Mouse (Mus musculus): ENCODE measurements around the gene Klkb1. TPM values are rescaled to one million over a fixed set of nuclear protein-coding genes. Genes with fewer than 3 reads are reported as not detected.

The Klkb1 gene
- polyA plus RNA-seq, 1 experiment from 2014 or later = not detected

DNA sequence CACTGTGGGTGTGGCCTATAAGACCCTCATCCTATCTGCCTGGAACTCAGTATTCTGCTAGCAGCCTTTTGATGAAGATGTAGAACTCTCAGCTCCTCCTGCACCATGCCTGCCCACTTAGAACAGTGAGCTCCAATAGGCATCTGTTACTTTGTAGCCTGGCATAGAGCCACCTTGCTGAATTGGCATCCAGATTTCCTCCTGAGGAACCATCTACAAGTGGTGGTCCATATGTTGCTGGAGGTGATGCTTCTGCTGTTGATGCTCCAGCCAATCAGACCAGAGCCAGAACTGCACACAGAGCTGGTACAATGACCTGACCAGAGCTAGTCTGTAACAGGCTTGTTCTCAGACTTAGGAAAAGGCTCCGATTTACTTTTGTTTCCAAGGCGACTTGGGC is 2.9 kb downstream of the Klkb1 start:
- H3K9me3 ChIP-seq (replicated peaks; ENCODE audit: control insufficient read depth, low read length) = no peaks in the 10 kb centered on the region
- H3K4me3 ChIP-seq (ENCODE audit: low read depth, low read length) = no peak overlapping the region
- WGBS (ENCODE audit: insufficient replicate concordance) = 84% methylated on average over 2 of the region's 2 CpGs
- ATAC-seq (replicated peaks; ENCODE audit: insufficient number of reproducible peaks, low FRiP score, low TSS enrichment) = no peak
- no peaks in the 10 kb centered on the region for H3K36me3 ChIP-seq (ENCODE audit: control insufficient read depth, insufficient read depth, low read length)
- H3K27ac ChIP-seq (ENCODE audit: low read depth, low read length) = no peak overlapping the region
- H3K27me3 ChIP-seq (ENCODE audit: control insufficient read depth, insufficient read depth, low read length) = no peaks in the 10 kb centered on the region
- no peaks in the 10 kb centered on the region for H3K4me1 ChIP-seq (ENCODE audit: control insufficient read depth, insufficient read depth, low read length)
- H3K9ac ChIP-seq (ENCODE audit: low read depth, low read length) = no peak overlapping the region
- no peak overlapping the region for H3K4me2 ChIP-seq

DNA sequence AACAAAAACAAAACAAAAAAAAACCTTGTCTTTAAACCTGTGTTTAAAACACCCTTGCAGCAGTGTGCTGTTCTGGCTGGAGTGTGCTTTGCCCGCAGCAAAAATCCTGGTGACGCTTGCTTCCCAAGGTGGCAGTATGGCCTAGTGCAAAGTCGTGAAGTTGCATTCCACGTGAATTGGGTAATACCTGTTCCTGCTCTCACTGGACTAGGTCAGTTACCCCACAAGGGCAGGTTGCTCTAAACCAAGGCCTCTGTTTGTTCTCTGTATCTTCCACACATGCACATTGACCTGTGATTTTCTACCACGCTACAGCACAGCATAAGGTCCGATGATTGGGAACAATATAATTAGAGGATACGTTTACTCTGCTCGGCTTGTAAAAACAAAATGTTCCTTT is 13.0 kb downstream of the Klkb1 start:
- no peak for ATAC-seq (replicated peaks; ENCODE audit: insufficient number of reproducible peaks, low FRiP score, low TSS enrichment)
- WGBS (ENCODE audit: insufficient replicate concordance) = 82% methylated on average over 8 of the region's 8 CpGs

DNA sequence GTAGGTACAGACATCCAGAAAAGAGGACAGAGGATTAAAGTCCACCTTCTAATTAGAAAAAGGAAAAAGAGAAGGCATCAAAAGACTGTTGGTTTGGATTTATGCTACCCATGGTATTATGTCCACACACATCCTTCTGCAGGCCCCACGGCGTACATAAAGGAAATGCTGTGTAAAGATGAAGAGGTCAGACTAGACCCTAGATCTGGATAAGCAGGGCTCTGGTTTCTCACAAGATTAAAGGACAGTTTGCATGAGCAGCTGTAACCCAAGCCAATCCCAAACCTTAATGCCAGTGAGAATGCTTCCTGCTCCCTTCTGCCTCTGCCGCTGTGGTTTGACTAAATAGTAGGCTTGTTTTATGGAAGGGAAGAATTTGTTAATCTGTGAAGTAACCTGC is 17.2 kb downstream of the Klkb1 start:
- Histone ChIP-seq H3K9ac (ENCODE audit: low read depth, low read length) (no peak overlapping the region), H3K36me3 (ENCODE audit: control insufficient read depth, insufficient read depth, low read length) (no peaks in the 10 kb centered on the region), H3K27ac (ENCODE audit: low read depth, low read length) (no peak overlapping the region), H3K4me1 (ENCODE audit: control insufficient read depth, insufficient read depth, low read length) (no peaks in the 10 kb centered on the region), H3K27me3 (ENCODE audit: control insufficient read depth, insufficient read depth, low read length) (no peaks in the 10 kb centered on the region), H3K9me3 (replicated peaks; ENCODE audit: control insufficient read depth, low read length) (no peaks in the 10 kb centered on the region), H3K4me3 (ENCODE audit: low read depth, low read length) (no peak overlapping the region), H3K4me2 (no peak overlapping the region)
- 66% methylated on average over 3 of the region's 3 CpGs for WGBS (ENCODE audit: insufficient replicate concordance)
- no peak for ATAC-seq (replicated peaks; ENCODE audit: insufficient number of reproducible peaks, low FRiP score, low TSS enrichment)

More for the DNA sequence above, 13.0 kb downstream of the Klkb1 start:
- H3K4me2 ChIP-seq = no peak overlapping the region
- H3K27me3 ChIP-seq (ENCODE audit: control insufficient read depth, insufficient read depth, low read length) = no peaks in the 10 kb centered on the region
- H3K4me1 ChIP-seq (ENCODE audit: control insufficient read depth, insufficient read depth, low read length) = no peaks in the 10 kb centered on the region
- H3K9me3 ChIP-seq (replicated peaks; ENCODE audit: control insufficient read depth, low read length) = no peaks in the 10 kb centered on the region
- H3K27ac ChIP-seq (ENCODE audit: low read depth, low read length) = no peak overlapping the region
- H3K9ac ChIP-seq (ENCODE audit: low read depth, low read length) = no peak overlapping the region
- H3K36me3 ChIP-seq (ENCODE audit: control insufficient read depth, insufficient read depth, low read length) = no peaks in the 10 kb centered on the region
- H3K4me3 ChIP-seq (ENCODE audit: low read depth, low read length) = no peak overlapping the region

DNA sequence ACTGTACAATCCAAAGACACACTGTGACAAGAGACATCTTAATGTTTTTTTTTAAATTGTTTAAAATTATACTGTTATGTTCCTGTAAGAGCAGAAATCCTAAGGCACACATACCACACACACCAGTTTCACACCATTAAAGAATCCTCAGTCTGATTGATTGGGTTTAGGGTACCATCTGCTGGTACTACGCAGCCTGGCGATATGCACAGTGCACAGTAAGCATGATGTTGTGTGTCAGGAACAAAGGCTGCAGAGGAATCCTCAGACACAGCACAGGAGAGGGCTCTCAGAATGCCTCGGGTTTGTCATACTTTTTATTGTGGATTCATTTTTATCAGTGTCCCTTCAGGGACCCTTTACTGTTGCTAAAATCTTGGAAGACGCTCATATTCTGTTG is 20.3 kb downstream of the Klkb1 start:
- no peak overlapping the region for H3K4me2 ChIP-seq
- no peak overlapping the region for H3K27ac ChIP-seq (ENCODE audit: low read depth, low read length)
- no peaks in the 10 kb centered on the region for H3K36me3 ChIP-seq (ENCODE audit: control insufficient read depth, insufficient read depth, low read length)
- ATAC-seq (replicated peaks; ENCODE audit: insufficient number of reproducible peaks, low FRiP score, low TSS enrichment) = no peak
- 81% methylated on average over 4 of the region's 4 CpGs for WGBS (ENCODE audit: insufficient replicate concordance)
- no peaks in the 10 kb centered on the region for H3K9me3 ChIP-seq (replicated peaks; ENCODE audit: control insufficient read depth, low read length)
- H3K27me3 ChIP-seq (ENCODE audit: control insufficient read depth, insufficient read depth, low read length) = no peaks in the 10 kb centered on the region
- no peaks in the 10 kb centered on the region for H3K4me1 ChIP-seq (ENCODE audit: control insufficient read depth, insufficient read depth, low read length)
- no peak overlapping the region for H3K4me3 ChIP-seq (ENCODE audit: low read depth, low read length)
- H3K9ac ChIP-seq (ENCODE audit: low read depth, low read length) = no peak overlapping the region

DNA sequence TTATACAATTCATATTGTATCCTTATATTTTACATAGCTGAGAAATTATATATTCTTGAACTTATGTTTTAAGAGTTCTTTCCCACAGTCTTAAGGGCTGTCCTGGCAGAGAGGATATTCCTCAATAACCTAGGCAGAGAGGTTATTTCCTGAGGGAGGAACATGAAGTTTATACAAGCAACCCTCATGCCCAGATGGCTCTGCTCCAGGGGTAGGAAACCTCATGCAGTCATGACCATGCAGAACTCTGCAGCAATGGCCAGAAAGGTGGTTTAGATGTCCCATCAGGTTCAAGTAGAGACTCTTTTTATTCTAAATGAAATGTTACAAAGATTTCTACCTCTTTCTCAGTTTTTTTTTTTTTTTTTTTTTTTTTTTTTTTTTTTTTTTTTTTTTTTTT is 25.6 kb downstream of the Klkb1 start:
- no peak overlapping the region for H3K4me2 ChIP-seq
- no peaks in the 10 kb centered on the region for H3K36me3 ChIP-seq (ENCODE audit: control insufficient read depth, insufficient read depth, low read length)
- no peaks in the 10 kb centered on the region for H3K9me3 ChIP-seq (replicated peaks; ENCODE audit: control insufficient read depth, low read length)
- H3K9ac ChIP-seq (ENCODE audit: low read depth, low read length) = no peak overlapping the region
- ATAC-seq (replicated peaks; ENCODE audit: insufficient number of reproducible peaks, low FRiP score, low TSS enrichment) = no peak
- no peak overlapping the region for H3K27ac ChIP-seq (ENCODE audit: low read depth, low read length)
- no peak overlapping the region for H3K4me3 ChIP-seq (ENCODE audit: low read depth, low read length)
- H3K4me1 ChIP-seq (ENCODE audit: control insufficient read depth, insufficient read depth, low read length) = no peaks in the 10 kb centered on the region
- no peaks in the 10 kb centered on the region for H3K27me3 ChIP-seq (ENCODE audit: control insufficient read depth, insufficient read depth, low read length)

DNA sequence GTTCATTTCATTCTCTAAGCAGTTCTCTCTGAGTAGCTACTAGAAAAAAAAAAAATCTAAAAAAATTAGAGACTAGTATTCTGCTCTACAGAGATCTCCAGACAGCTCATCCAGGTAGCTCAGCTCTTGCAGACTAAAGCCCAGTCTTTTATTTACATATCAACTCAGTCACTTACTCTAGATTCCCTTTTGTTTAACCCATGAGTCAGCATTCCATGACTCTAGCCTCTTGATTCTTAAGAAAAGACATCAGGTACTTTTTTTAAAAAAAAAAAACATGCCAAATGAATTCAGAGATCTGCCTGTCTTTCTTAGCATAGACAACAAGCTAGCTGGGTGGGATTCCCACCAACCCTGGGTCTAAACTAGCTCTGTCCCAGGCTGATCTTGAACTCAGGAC is 26.2 kb downstream of the Klkb1 start:
- no peak for ATAC-seq (replicated peaks; ENCODE audit: insufficient number of reproducible peaks, low FRiP score, low TSS enrichment)
- no peaks in the 10 kb centered on the region for H3K36me3 ChIP-seq (ENCODE audit: control insufficient read depth, insufficient read depth, low read length)
- H3K4me1 ChIP-seq (ENCODE audit: control insufficient read depth, insufficient read depth, low read length) = no peaks in the 10 kb centered on the region
- H3K9me3 ChIP-seq (replicated peaks; ENCODE audit: control insufficient read depth, low read length) = no peaks in the 10 kb centered on the region
- no peak overlapping the region for H3K9ac ChIP-seq (ENCODE audit: low read depth, low read length)
- no peaks in the 10 kb centered on the region for H3K27me3 ChIP-seq (ENCODE audit: control insufficient read depth, insufficient read depth, low read length)
- no peak overlapping the region for H3K4me3 ChIP-seq (ENCODE audit: low read depth, low read length)
- no peak overlapping the region for H3K27ac ChIP-seq (ENCODE audit: low read depth, low read length)
- no peak overlapping the region for H3K4me2 ChIP-seq

DNA sequence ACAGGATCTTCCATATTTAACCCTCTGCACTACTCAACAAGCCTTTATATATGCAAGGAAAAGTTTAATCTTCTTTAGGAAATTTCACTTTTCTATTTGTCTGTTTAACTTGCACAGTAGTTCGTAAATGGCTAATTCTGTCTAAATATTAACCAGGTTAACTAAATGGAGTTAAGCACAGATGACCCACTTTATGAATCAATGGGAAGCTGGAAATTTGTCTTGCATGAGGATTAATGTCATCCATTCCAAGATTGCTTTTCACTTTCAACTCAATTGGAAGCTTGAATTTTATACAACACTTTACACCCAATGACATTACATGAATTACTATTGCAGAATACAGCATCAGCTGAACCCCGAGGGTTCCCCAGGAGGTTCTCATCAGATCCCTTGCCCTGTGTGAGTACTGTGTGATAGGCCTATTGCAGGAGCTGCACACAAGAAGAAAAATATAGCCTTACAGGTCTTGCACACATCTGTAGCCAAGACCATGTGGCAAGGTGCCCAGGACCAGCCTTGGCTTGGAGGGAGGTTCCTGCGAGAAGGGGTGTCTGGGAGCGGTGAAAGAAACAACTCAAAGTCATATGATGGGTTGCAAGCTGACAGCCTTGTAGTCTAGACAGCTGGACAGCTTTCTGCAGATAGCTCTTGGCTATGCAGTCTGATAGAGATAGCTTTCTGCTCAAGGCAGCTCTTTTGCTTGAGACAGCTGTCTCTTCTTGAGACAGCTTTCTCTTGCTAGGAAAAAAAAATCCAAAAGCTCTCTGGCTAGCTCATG is 26.9 kb downstream of the Klkb1 start:
- H3K4me3 ChIP-seq (ENCODE audit: low read depth, low read length) = no peak overlapping the region
- 60% methylated on average over 4 of the region's 4 CpGs for WGBS (ENCODE audit: insufficient replicate concordance)
- no peaks in the 10 kb centered on the region for H3K9me3 ChIP-seq (replicated peaks; ENCODE audit: control insufficient read depth, low read length)
- ATAC-seq (replicated peaks; ENCODE audit: insufficient number of reproducible peaks, low FRiP score, low TSS enrichment) = no peak
- H3K4me1 ChIP-seq (ENCODE audit: control insufficient read depth, insufficient read depth, low read length) = no peaks in the 10 kb centered on the region
- no peaks in the 10 kb centered on the region for H3K36me3 ChIP-seq (ENCODE audit: control insufficient read depth, insufficient read depth, low read length)
- H3K9ac ChIP-seq (ENCODE audit: low read depth, low read length) = no peak overlapping the region
- no peak overlapping the region for H3K27ac ChIP-seq (ENCODE audit: low read depth, low read length)
- H3K4me2 ChIP-seq = no peak overlapping the region
- H3K27me3 ChIP-seq (ENCODE audit: control insufficient read depth, insufficient read depth, low read length) = no peaks in the 10 kb centered on the region

DNA sequence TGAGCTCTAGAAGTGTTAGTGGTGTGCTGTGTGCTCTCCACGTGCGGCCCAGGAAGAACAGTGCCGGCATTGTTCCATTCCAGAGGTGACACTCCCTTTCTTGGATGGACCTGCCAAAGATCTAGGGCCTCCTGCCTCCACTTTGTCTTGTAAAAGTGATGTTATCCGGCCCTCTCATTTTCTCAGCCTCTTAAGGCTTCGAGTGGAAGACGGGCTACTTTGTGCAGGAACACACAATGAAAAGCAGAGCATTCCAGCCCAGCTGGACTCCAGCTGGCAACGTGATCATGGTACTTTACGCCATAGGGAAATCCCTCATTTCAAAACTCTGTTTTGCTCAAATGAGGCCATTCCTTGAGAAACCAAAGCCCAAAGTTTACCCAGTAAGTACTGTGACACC is 27.7 kb downstream of the Klkb1 start:
- H3K4me1 ChIP-seq (ENCODE audit: control insufficient read depth, insufficient read depth, low read length) = no peaks in the 10 kb centered on the region
- no peak overlapping the region for H3K27ac ChIP-seq (ENCODE audit: low read depth, low read length)
- no peaks in the 10 kb centered on the region for H3K27me3 ChIP-seq (ENCODE audit: control insufficient read depth, insufficient read depth, low read length)
- WGBS (ENCODE audit: insufficient replicate concordance) = 60% methylated on average over 8 of the region's 8 CpGs
- H3K9ac ChIP-seq (ENCODE audit: low read depth, low read length) = no peak overlapping the region
- H3K4me3 ChIP-seq (ENCODE audit: low read depth, low read length) = no peak overlapping the region
- H3K4me2 ChIP-seq = no peak overlapping the region
- no peak for ATAC-seq (replicated peaks; ENCODE audit: insufficient number of reproducible peaks, low FRiP score, low TSS enrichment)
- no peaks in the 10 kb centered on the region for H3K9me3 ChIP-seq (replicated peaks; ENCODE audit: control insufficient read depth, low read length)
- no peaks in the 10 kb centered on the region for H3K36me3 ChIP-seq (ENCODE audit: control insufficient read depth, insufficient read depth, low read length)

DNA sequence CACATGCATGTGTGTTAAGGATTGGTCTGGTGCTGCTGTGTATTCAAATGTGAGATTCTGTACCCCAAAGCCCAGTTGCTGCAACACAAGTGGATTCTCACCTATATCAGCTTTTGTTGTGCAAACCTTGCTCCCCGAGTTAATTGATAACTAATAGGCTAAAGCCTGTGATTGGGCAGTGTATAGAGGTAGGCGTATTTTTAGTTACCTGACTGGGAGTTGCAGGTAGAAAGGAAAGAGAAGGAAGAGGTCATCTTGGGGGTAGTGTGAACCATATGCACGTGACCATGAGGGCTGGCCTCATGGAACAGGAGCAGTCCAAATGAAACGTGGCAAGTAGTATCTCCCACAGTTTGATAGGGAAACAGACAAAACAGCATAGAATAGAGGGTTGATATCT is 29.7 kb downstream of the Klkb1 start:
- Histone ChIP-seq H3K9ac (ENCODE audit: low read depth, low read length) (no peak overlapping the region), H3K4me3 (ENCODE audit: low read depth, low read length) (no peak overlapping the region), H3K27ac (ENCODE audit: low read depth, low read length) (no peak overlapping the region), H3K27me3 (ENCODE audit: control insufficient read depth, insufficient read depth, low read length) (no peaks in the 10 kb centered on the region), H3K36me3 (ENCODE audit: control insufficient read depth, insufficient read depth, low read length) (no peaks in the 10 kb centered on the region), H3K4me2 (no peak overlapping the region), H3K9me3 (replicated peaks; ENCODE audit: control insufficient read depth, low read length) (no peaks in the 10 kb centered on the region), H3K4me1 (ENCODE audit: control insufficient read depth, insufficient read depth, low read length) (no peaks in the 10 kb centered on the region)
- ATAC-seq (replicated peaks; ENCODE audit: insufficient number of reproducible peaks, low FRiP score, low TSS enrichment) = no peak
- WGBS (ENCODE audit: insufficient replicate concordance) = 88% methylated on average over 4 of the region's 4 CpGs
